Mouse (Mus musculus) G1E (cell line): ENCODE results near the gene Cdc42bpb. TPM values are rescaled to one million over a fixed set of nuclear protein-coding genes. Genes with fewer than 3 reads are reported as not detected.

Experiments
- ATAC-seq: 2 replicates; pipeline ENCODE4 v1.8.0; 2016; ENCODE audit warnings: mild to moderate bottlenecking; ENCODE audit not compliant: insufficient number of reproducible peaks, poor library complexity, low FRiP score, severe bottlenecking; ENCODE audit errors: extremely low read depth
- DNase-seq: peaks from one replicate; pipeline ENCODE4 v3.0.0; 2012; ENCODE audit warnings: low spot score
- H3K27me3 ChIP-seq: 2 replicates; pipeline ENCODE4 v1.6.1; 2012; ENCODE audit warnings: mild to moderate bottlenecking, low read length, inconsistent platforms; ENCODE audit not compliant: insufficient read depth
- H3K36me3 ChIP-seq: replicated peaks from 2 replicates; pipeline ENCODE3; 2012; ENCODE audit warnings: mild to moderate bottlenecking, inconsistent platforms
- H3K4me1 ChIP-seq: 2 replicates; pipeline ENCODE4 v1.6.1; 2012; ENCODE audit warnings: low read depth, low read length, inconsistent platforms, mixed read lengths; ENCODE audit not compliant: insufficient read depth
- H3K4me3 ChIP-seq: 2 replicates; pipeline ENCODE4 v1.5.1; 2012; ENCODE audit warnings: low read depth, mild to moderate bottlenecking, inconsistent platforms, low read length, moderate library complexity, mixed read lengths
- H3K9me3 ChIP-seq: replicated peaks from 2 replicates; pipeline ENCODE4 v1.6.1; 2012; ENCODE audit warnings: inconsistent platforms
- CTCF ChIP-seq: IDR thresholded peaks from 2 replicates; pipeline ENCODE4 v1.5.1; 2012; ENCODE audit warnings: low read depth, low read length, inconsistent platforms, mixed read lengths
- GATA1 ChIP-seq: IDR thresholded peaks from 2 replicates; pipeline ENCODE4 v1.6.1; 2012; ENCODE audit warnings: borderline replicate concordance, low read length, inconsistent platforms, mixed read lengths
- GATA2 ChIP-seq: IDR thresholded peaks from 2 replicates; pipeline ENCODE4 v1.6.1; 2012; ENCODE audit warnings: low read depth, low read length, inconsistent platforms, borderline replicate concordance
- POLR2AphosphoS5 ChIP-seq: IDR thresholded peaks from 2 replicates; pipeline ENCODE4 v1.6.1; 2012; ENCODE audit warnings: low read depth, low read length, inconsistent platforms; ENCODE audit not compliant: insufficient replicate concordance
- TAL1 ChIP-seq: conservative IDR thresholded peaks from 2 replicates; pipeline ENCODE4 v1.6.1; 2012; ENCODE audit warnings: low read depth, low read length, inconsistent platforms, mixed read lengths
- polyA plus RNA-seq: library from polyadenylated mRNA; stranded (reverse); fragments of >175 nt; gene quantifications from 2 replicates; pipeline ENCODE4 v1.2.3, GENCODE M21; 2012
- total RNA-seq, 2 experiments: library from RNA; stranded (forward) in 1 of 2; stranded (reverse) in 1 of 2; fragments of 200-1000 nt in 1 of 2; fragments of >200 nt in 1 of 2; fragmentation: Nextera tagmentation in 1 of 2; gene quantifications; 2 replicates each; pipeline ENCODE4 v1.2.3; 2014 to 2017

Gene Cdc42bpb
- total and polyA plus RNA-seq, 3 experiments, result not detected

- no peak overlapping the region for H3K4me3 ChIP-seq
- H3K36me3 ChIP-seq, result no peaks in the 10 kb centered on the region
- DNase-seq, result no peak
These were observed 16.5 kb upstream of the Cdc42bpb start for GRCm38 (mm10) chr12:111394008-111394407.

DNA sequence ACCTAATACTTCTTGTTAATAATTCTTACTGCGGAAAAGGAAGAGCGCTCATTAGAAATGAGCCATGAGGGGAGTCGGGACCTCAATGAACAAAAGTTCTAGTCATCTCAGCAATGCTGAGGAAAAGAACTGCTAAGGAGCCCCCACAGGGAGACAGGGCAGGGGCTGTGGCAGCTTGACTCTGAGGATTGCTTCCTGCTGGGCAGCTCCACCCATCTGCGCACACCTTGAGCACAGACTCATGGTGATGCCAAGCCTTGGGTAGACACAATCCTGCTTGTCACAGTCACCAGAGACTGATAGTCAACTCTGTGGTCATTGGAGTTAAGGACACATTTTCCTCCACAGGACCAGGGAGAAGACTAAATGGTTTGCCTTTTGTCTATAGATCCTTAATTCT is 9.6 kb upstream of the Cdc42bpb start:
- peaks cover 10% of the 10 kb centered on the region for H3K27me3 ChIP-seq
- H3K4me1 ChIP-seq, result no peaks in the 10 kb centered on the region
- ATAC-seq, result no peak
- H3K4me3 ChIP-seq, result no peak overlapping the region
- DNase-seq, result no peak
- TF ChIP-seq TAL1 (no peak), GATA1 (no peak), POLR2AphosphoS5 (no peak), GATA2 (no peak), CTCF (no peak)
- no peaks in the 10 kb centered on the region for H3K36me3 ChIP-seq
- H3K9me3 ChIP-seq, result no peaks in the 10 kb centered on the region

More at GRCm38 (mm10) chr12:111394008-111394407, 16.5 kb upstream of the Cdc42bpb start:
- ATAC-seq, result no peak
- TF ChIP-seq CTCF, result no peak
- no peak for TF ChIP-seq POLR2AphosphoS5
- TF ChIP-seq GATA2, result no peak
- no peak for TF ChIP-seq TAL1
- TF ChIP-seq GATA1, result no peak
- no peaks in the 10 kb centered on the region for H3K9me3 ChIP-seq
- H3K27me3 ChIP-seq, result peaks cover 33% of the 10 kb centered on the region
- H3K4me1 ChIP-seq, result no peaks in the 10 kb centered on the region

- Histone ChIP-seq H3K4me1 (no peaks in the 10 kb centered on the region), H3K4me3 (no peak overlapping the region), H3K27me3 (peaks cover 10% of the 10 kb centered on the region), H3K9me3 (no peaks in the 10 kb centered on the region), H3K36me3 (no peaks in the 10 kb centered on the region)
- TF ChIP-seq GATA1, result no peak
- TF ChIP-seq CTCF, result no peak
- no peak for TF ChIP-seq POLR2AphosphoS5
- TF ChIP-seq GATA2, result no peak
- no peak for TF ChIP-seq TAL1
- DNase-seq (no peak), ATAC-seq (no peak)
These were observed 9.2 kb upstream of the Cdc42bpb start for GRCm38 (mm10) chr12:111386642-111387120.

DNA sequence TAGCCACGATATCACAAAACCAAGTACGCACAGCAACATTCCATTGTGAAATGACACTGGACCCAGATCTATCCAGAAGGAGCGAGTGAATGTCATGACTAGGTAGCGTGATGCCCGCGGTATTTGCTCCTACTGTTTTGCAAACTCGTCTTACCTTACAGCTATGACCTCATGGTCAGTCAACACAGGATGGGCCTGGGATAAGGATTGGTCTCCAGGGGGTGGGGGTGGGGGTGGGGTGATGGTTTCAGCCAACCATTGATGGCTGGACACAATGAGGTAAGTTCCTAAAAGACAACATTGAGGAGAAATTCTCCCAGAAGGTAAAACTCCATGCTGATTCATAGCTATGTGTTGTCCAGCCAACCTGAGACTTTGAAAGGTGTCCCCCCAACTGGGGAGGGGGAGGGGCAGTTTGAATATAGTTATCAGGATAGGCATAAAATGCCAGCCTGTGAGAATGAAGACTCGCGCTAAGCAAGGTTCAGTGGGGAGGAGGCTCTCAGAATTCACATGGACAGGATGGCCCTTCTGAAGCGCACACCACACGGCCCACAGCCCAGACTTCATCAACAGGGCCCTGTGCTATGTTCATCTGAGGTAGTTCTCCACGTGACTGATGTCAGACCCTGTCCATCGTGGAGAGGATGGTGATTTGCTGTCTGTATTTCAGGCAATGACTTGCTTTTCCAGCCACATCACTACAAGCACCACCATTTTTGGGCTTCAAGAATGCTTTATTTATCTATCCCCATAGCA is 8.5 kb upstream of the Cdc42bpb start:
- no peak overlapping the region for H3K4me3 ChIP-seq
- no peaks in the 10 kb centered on the region for H3K4me1 ChIP-seq
- peaks cover 10% of the 10 kb centered on the region for H3K27me3 ChIP-seq
- TF ChIP-seq POLR2AphosphoS5 (no peak), GATA1 (no peak), CTCF (no peak), TAL1 (no peak), GATA2 (no peak)
- H3K9me3 ChIP-seq, result no peaks in the 10 kb centered on the region
- DNase-seq (no peak), ATAC-seq (no peak)
- no peaks in the 10 kb centered on the region for H3K36me3 ChIP-seq

DNA sequence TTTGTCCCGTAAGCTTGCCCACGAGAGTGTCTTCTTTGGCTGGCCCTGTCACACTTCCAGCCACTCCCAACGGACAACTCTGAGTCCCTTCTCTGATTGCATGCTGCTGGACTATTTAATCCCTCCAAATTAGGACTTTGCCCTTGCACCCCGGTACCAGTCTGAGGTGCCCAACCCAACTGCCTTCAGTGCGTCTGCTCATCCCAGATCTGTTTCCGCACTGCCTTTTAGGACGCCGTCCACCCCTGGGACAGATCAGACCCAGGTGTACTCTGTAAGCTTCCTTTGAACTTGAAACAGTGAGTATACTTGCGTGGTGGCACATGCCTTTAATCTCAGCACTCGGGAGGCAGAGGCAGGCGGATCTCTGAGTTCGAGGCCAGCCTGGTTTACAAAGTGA is 1.3 kb upstream of the Cdc42bpb start:
- peaks cover 6% of the 10 kb centered on the region; the same call in 1 of the 2 replicates for H3K27me3 ChIP-seq
- H3K9me3 ChIP-seq, result peaks cover 18% of the 10 kb centered on the region
- H3K36me3 ChIP-seq, result no peaks in the 10 kb centered on the region
- TF ChIP-seq GATA2, result no peak
- no peak for TF ChIP-seq POLR2AphosphoS5
- TF ChIP-seq GATA1, result no peak
- TF ChIP-seq CTCF, result no peak
- no peak for TF ChIP-seq TAL1
- DNase-seq (no peak), ATAC-seq (no peak)
- H3K4me1 ChIP-seq, result no peaks in the 10 kb centered on the region
- H3K4me3 ChIP-seq, result no peak overlapping the region

DNA sequence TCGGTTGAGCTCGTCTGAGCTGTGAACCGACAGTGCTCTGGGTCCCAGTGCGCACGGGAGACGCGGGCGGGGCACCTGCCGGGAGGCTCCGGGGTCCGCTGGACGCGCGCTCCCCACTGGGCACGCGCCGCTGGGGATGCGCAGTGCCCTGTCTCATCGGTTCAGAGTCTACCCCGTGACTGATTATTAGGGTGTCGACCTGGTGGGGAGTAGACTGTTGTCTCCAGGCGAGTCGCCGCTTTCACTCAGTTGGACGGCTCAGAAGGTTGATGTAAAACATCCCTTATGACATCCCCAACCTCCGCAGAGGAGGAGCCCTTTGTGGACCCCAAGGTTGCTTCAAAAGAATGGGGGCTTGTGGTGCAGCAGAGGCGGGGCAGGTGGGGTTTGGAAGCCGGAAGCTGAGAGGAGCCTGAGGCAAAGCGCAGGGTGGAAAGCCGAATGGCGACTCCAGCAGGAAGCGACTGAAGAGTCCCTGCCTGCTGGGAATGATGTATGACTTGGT is 520 bp upstream of the Cdc42bpb start:
- Histone ChIP-seq H3K4me3 (peak overlapping the region; percentile 11; the same call in 1 of the 2 replicates), H3K27me3 (peaks cover 6% of the 10 kb centered on the region; the same call in 1 of the 2 replicates), H3K4me1 (no peaks in the 10 kb centered on the region), H3K36me3 (no peaks in the 10 kb centered on the region), H3K9me3 (peaks cover 18% of the 10 kb centered on the region)
- ATAC-seq (no peak), DNase-seq (no peak)
- TF ChIP-seq TAL1 (no peak), GATA2 (no peak), GATA1 (no peak), POLR2AphosphoS5 (no peak), CTCF (no peak)
